Mouse (Mus musculus) forebrain, embryonic 14.5 days (tissue): ENCODE measurements around the gene Rimkla. TPM values are rescaled to one million over a fixed set of nuclear protein-coding genes. Genes with fewer than 3 reads are reported as not detected.

Experiments used
- ATAC-seq: fragments of 200-750 bp; cut with Nextera tagmentation; 2 replicates; pipeline ENCODE4 v1.8.0; 2017; ENCODE audit warnings: mild to moderate bottlenecking, moderate library complexity
- DNase-seq: peaks from one replicate; pipeline ENCODE4 v3.0.0-alpha.2; 2015; ENCODE audit warnings: low spot score
- H3K27ac ChIP-seq: fragments of 300-500 bp; sonication (generic); 2 replicates; pipeline ENCODE4 v1.5.1; 2014; ENCODE audit warnings: low read depth, mild to moderate bottlenecking, control low read depth, low read length, moderate library complexity
- H3K27me3 ChIP-seq: fragments of 300-500 bp; sonication (generic); replicated peaks from 2 replicates; pipeline ENCODE4 v1.6.1; 2014; ENCODE audit warnings: low read length, control low read depth, mixed read lengths; ENCODE audit not compliant: control insufficient read depth, insufficient read depth
- H3K36me3 ChIP-seq: fragments of 300-500 bp; sonication (generic); 2 replicates; pipeline ENCODE4 v1.6.1; 2014; ENCODE audit warnings: low read length, control low read depth; ENCODE audit not compliant: control insufficient read depth, insufficient read depth
- H3K4me1 ChIP-seq: fragments of 300-500 bp; sonication (generic); 2 replicates; pipeline ENCODE4 v1.6.1; 2014; ENCODE audit warnings: antibody characterized with exemption, low read length, control low read depth; ENCODE audit not compliant: control insufficient read depth, insufficient read depth
- H3K4me2 ChIP-seq: fragments of 300-500 bp; sonication (generic); 2 replicates; pipeline ENCODE4 v1.6.1; 2014; ENCODE audit warnings: mild to moderate bottlenecking, control low read depth, low read length
- H3K4me3 ChIP-seq: fragments of 300-500 bp; sonication (generic); 2 replicates; pipeline ENCODE4 v1.5.1; 2014; ENCODE audit warnings: low read depth, low read length, control low read depth
- H3K9ac ChIP-seq: fragments of 300-500 bp; sonication (generic); 2 replicates; pipeline ENCODE4 v1.6.1; 2014; ENCODE audit warnings: mild to moderate bottlenecking, low read length, control low read depth, moderate library complexity
- H3K9me3 ChIP-seq: fragments of 300-500 bp; sonication (generic); replicated peaks from 2 replicates; pipeline ENCODE4 v1.6.1; 2016; ENCODE audit warnings: low read length, control low read depth, mixed read lengths; ENCODE audit not compliant: control insufficient read depth
- WGBS: fragments of 180-500 bp; shearing (Covaris S2); extraction: QIAGEN DNeasy Blood & Tissue Kit; methylation state at CpG from one replicate; pipeline ENCODE4 v1.1.7; 2014; 5-methylcytosine and 5-hydroxymethylcytosine counted together
- polyA plus RNA-seq: library from polyadenylated mRNA; unstranded; fragments of >200 nt; fragmentation: Nextera tagmentation; extraction: Ambion mirVana; gene quantifications from 2 replicates; pipeline ENCODE4 v1.2.1, GENCODE M21; 2014

The Rimkla gene
- polyA plus RNA-seq, 1 experiment from 2014 or later = 17.7 TPM

GRCm38 (mm10) chr4:119442539-119442938 is 49.9 kb downstream of the Rimkla start:
- no peaks in the 10 kb centered on the region for H3K36me3 ChIP-seq
- no peak overlapping the region for H3K9ac ChIP-seq
- WGBS = 44% methylated on average over 6 of the region's 6 CpGs
- no peak overlapping the region for H3K4me2 ChIP-seq
- DNase-seq (no peak), ATAC-seq (no peak)
- H3K27ac ChIP-seq = no peak overlapping the region
- no peak overlapping the region for H3K4me3 ChIP-seq
- no peaks in the 10 kb centered on the region for H3K9me3 ChIP-seq
- no peaks in the 10 kb centered on the region for H3K4me1 ChIP-seq
- no peaks in the 10 kb centered on the region for H3K27me3 ChIP-seq

GRCm38 (mm10) chr4:119441836-119442235 is 50.6 kb downstream of the Rimkla start:
- Histone ChIP-seq H3K27me3 (no peaks in the 10 kb centered on the region), H3K9me3 (no peaks in the 10 kb centered on the region), H3K4me3 (no peak overlapping the region), H3K9ac (no peak overlapping the region), H3K4me1 (no peaks in the 10 kb centered on the region), H3K36me3 (no peaks in the 10 kb centered on the region), H3K4me2 (no peak overlapping the region), H3K27ac (no peak overlapping the region)
- ATAC-seq (no peak), DNase-seq (no peak)
- 93% methylated on average over 4 of the region's 4 CpGs for WGBS

- 93% methylated on average over 2 of the region's 2 CpGs for WGBS
- H3K27ac ChIP-seq = no peak overlapping the region
- DNase-seq = no peak
These were observed 54.5 kb downstream of the Rimkla start for GRCm38 (mm10) chr4:119437936-119438335.

GRCm38 (mm10) chr4:119430678-119431077 is 61.8 kb downstream of the Rimkla start:
- DNase-seq (peak; percentile 44), ATAC-seq (no peak)
- no peak overlapping the region for H3K4me2 ChIP-seq
- 31% methylated on average over 5 of the region's 5 CpGs for WGBS
- no peak overlapping the region for H3K4me3 ChIP-seq
- no peaks in the 10 kb centered on the region for H3K27me3 ChIP-seq
- no peak overlapping the region for H3K9ac ChIP-seq
- no peak overlapping the region for H3K27ac ChIP-seq
- 0 out of 2 replicates have a peak, but pooled peaks cover 4% of the 10 kb centered on the region for H3K9me3 ChIP-seq
- H3K36me3 ChIP-seq = no peaks in the 10 kb centered on the region
- no peaks in the 10 kb centered on the region for H3K4me1 ChIP-seq

More at GRCm38 (mm10) chr4:119437936-119438335, 54.5 kb downstream of the Rimkla start:
- no peaks in the 10 kb centered on the region for H3K36me3 ChIP-seq
- H3K27me3 ChIP-seq = no peaks in the 10 kb centered on the region
- no peak overlapping the region for H3K4me2 ChIP-seq
- 0 out of 2 replicates have a peak, but pooled peaks cover 6% of the 10 kb centered on the region for H3K9me3 ChIP-seq
- no peaks in the 10 kb centered on the region for H3K4me1 ChIP-seq
- H3K9ac ChIP-seq = no peak overlapping the region
- H3K4me3 ChIP-seq = no peak overlapping the region
- ATAC-seq = no peak

- H3K36me3 ChIP-seq = no peaks in the 10 kb centered on the region
- peaks cover 4% of the 10 kb centered on the region; the same call in 1 of the 2 replicates for H3K4me1 ChIP-seq
- no peak for DNase-seq
- no peak overlapping the region for H3K27ac ChIP-seq
- H3K27me3 ChIP-seq = no peaks in the 10 kb centered on the region
- H3K4me2 ChIP-seq = no peak overlapping the region
- H3K9ac ChIP-seq = no peak overlapping the region
- no peaks in the 10 kb centered on the region for H3K9me3 ChIP-seq
- no peak overlapping the region for H3K4me3 ChIP-seq
- WGBS = 44% methylated on average over 2 of the region's 2 CpGs
- no peak for ATAC-seq
These were observed 64.7 kb downstream of the Rimkla start for GRCm38 (mm10) chr4:119427680-119428079.

- Histone ChIP-seq H3K27ac (no peak overlapping the region), H3K9me3 (no peaks in the 10 kb centered on the region), H3K9ac (no peak overlapping the region), H3K36me3 (no peaks in the 10 kb centered on the region), H3K4me2 (no peak overlapping the region), H3K4me1 (peaks cover 11% of the 10 kb centered on the region; the same call in 1 of the 2 replicates), H3K4me3 (no peak overlapping the region), H3K27me3 (no peaks in the 10 kb centered on the region)
- 78% methylated on average over 2 of the region's 2 CpGs for WGBS
- ATAC-seq (no peak), DNase-seq (no peak)
These were observed 66.8 kb downstream of the Rimkla start for GRCm38 (mm10) chr4:119425601-119426000.

- WGBS = 82% methylated on average over 2 of the region's 2 CpGs
- H3K4me2 ChIP-seq = no peak overlapping the region
- no peak overlapping the region for H3K27ac ChIP-seq
- H3K27me3 ChIP-seq = no peaks in the 10 kb centered on the region
- H3K4me3 ChIP-seq = no peak overlapping the region
- no peak for ATAC-seq
- H3K36me3 ChIP-seq = no peaks in the 10 kb centered on the region
- no peak for DNase-seq
- no peaks in the 10 kb centered on the region for H3K9me3 ChIP-seq
- peaks cover 11% of the 10 kb centered on the region; the same call in 1 of the 2 replicates for H3K4me1 ChIP-seq
- no peak overlapping the region for H3K9ac ChIP-seq
These were observed 67.4 kb downstream of the Rimkla start for GRCm38 (mm10) chr4:119425077-119425476.

- Histone ChIP-seq H3K9ac (peak within 1 kb of the TSS; percentile 77), H3K4me3 (peak within 1 kb of the TSS; percentile 59), H3K4me1 (peaks cover 11% of the 10 kb centered on the region; the same call in 1 of the 2 replicates), H3K4me2 (peak within 1 kb of the TSS; percentile 77), H3K27me3 (no peaks in the 10 kb centered on the region), H3K9me3 (no peaks in the 10 kb centered on the region), H3K36me3 (no peaks in the 10 kb centered on the region), H3K27ac (peak within 1 kb of the TSS; percentile 65)
- peak; percentile 94 for ATAC-seq
- 0% methylated on average over 52 of the region's 52 CpGs for WGBS
- peak; percentile 93 for DNase-seq
These were observed 70.0 kb downstream of the Rimkla start, which contains the start of the genes Ppcs and Zmynd12 for GRCm38 (mm10) chr4:119422294-119422964. Gene Ppcs (minus strand): TSS chr4:119422420. Gene Zmynd12 (plus strand): TSS chr4:119422814.

- ATAC-seq (peak; percentile 61), DNase-seq (no peak)
- H3K4me1 ChIP-seq = peaks cover 11% of the 10 kb centered on the region; the same call in 1 of the 2 replicates
- no peaks in the 10 kb centered on the region for H3K27me3 ChIP-seq
- peak overlapping the region; percentile 77 for H3K4me2 ChIP-seq
- no peaks in the 10 kb centered on the region for H3K36me3 ChIP-seq
- under 1% methylated on average over 31 of the region's 31 CpGs for WGBS
- H3K9me3 ChIP-seq = no peaks in the 10 kb centered on the region
- peak overlapping the region; percentile 77 for H3K9ac ChIP-seq
- peak overlapping the region; percentile 59 for H3K4me3 ChIP-seq
- peak overlapping the region; percentile 65 for H3K27ac ChIP-seq
These were observed 70.5 kb downstream of the Rimkla start for GRCm38 (mm10) chr4:119421921-119422293.
